Mouse (Mus musculus) cortical plate, adult 2 months (tissue): ENCODE measurements around the gene Tcp11. TPM values are rescaled to one million over a fixed set of nuclear protein-coding genes. Genes with fewer than 3 reads are reported as not detected.

Experiments
- H3K27ac ChIP-seq: fragments of 200-500 bp; 2 replicates; pipeline ENCODE4 v1.5.1; 2012; ENCODE audit warnings: low read length, control low read depth, inconsistent platforms; ENCODE audit not compliant: insufficient read depth
- H3K4me1 ChIP-seq: fragments of 200-500 bp; 2 replicates; pipeline ENCODE4 v1.6.1; 2011; ENCODE audit warnings: low read length; ENCODE audit not compliant: control insufficient read depth, insufficient read depth
- H3K4me3 ChIP-seq: fragments of 200-500 bp; 2 replicates; pipeline ENCODE4 v1.5.1; 2011; ENCODE audit warnings: mild to moderate bottlenecking, low read length, control low read depth; ENCODE audit not compliant: insufficient read depth
- CTCF ChIP-seq: fragments of 200-500 bp; IDR thresholded peaks from 2 replicates; pipeline ENCODE4 v1.5.1; 2011; ENCODE audit warnings: mild to moderate bottlenecking, control low read depth, low read length; ENCODE audit not compliant: insufficient read depth; ENCODE audit errors: extremely low read depth
- POLR2A ChIP-seq: fragments of 200-500 bp; IDR thresholded peaks from 2 replicates; pipeline ENCODE4 v1.6.1; 2011; ENCODE audit warnings: mild to moderate bottlenecking, low read length, control low read depth; ENCODE audit not compliant: insufficient read depth; ENCODE audit errors: extremely low read depth
- polyA plus RNA-seq: library from polyadenylated mRNA; depleted of rRNA; stranded (reverse); fragments of >200 nt; gene quantifications from 2 replicates; pipeline ENCODE4 v1.2.3, GENCODE M21; 2012

Tcp11 gene
- polyA plus RNA-seq, 1 experiment: 0.44 TPM

DNA sequence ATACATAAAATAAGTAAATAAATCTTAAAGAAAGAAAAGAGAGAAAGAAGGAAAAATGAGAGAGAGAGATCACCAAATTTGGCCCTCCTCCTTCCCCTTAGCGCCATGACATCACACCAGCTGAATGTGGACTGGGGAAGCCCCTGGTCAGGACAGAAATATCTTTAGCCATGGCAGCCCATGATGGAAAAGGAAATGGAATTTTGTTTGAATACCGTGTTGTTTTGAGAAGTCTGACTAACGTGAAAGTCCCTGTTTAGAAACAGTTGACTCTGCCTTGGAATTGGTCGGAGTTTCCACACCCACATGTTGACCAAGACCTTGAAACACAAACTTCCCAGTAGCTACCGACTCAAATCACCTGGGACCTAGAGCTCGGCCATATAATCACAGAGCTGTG, 24.0 kb upstream of the Tcp11 start:
- TF ChIP-seq POLR2A: no peak
- no peak for TF ChIP-seq CTCF
- Histone ChIP-seq H3K4me1 (no peaks in the 10 kb centered on the region), H3K27ac (no peak overlapping the region), H3K4me3 (no peak overlapping the region)

DNA sequence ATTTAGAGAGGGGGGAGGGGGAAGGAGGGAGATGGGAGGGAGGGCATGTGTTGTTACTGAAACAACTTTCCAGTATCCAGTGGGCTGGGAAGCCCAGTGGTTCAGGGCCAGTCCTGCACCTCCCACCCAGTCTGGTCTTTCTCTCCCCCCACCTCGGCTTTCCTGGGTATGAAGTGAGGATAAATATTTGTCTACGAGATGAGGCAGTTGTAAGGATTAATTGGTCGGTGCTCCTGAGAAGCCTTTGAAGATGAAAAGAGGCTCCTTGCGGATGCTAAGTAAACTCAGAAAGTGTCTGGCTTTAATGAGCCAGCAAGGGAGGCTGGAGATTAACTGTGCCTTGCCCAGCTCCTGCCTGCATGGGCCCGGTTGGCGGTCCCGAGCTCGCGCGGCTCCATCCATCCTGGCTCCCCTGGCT, 21.5 kb upstream of the Tcp11 start:
- TF ChIP-seq POLR2A: no peak
- TF ChIP-seq CTCF: no peak
- Histone ChIP-seq H3K27ac (no peak overlapping the region), H3K4me3 (no peak overlapping the region), H3K4me1 (no peaks in the 10 kb centered on the region)

DNA sequence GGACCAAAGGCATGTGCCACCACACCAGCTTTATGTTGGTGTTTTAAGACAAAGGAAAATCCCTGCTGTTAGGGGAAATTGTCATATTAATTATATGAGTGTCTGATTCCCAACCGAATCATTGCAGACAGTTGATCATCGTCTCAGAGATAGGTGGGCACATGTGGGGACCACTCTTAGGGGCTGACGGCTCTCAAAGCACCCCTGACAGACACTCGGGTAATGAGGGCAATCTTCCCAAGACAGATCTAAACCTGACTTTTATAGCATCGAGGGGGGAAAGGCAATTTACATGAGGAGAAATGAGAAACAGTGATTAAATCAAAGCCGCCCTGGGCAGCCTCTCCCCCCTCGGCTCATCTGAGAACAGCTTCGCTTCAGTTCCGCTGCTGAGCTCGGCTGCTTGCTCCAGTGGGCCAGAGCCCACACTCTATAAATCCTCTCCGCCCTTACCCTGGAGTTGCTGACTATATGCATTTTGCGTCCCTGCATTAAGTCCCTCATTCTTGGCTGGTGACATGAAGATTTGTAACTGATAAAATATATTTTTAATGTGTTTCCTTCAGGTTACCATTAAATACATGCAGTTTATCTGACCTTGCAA, 20.9 kb upstream of the Tcp11 start:
- no peak overlapping the region for H3K27ac ChIP-seq
- TF ChIP-seq POLR2A (no peak), CTCF (no peak)
- no peak overlapping the region for H3K4me3 ChIP-seq
- no peaks in the 10 kb centered on the region for H3K4me1 ChIP-seq

DNA sequence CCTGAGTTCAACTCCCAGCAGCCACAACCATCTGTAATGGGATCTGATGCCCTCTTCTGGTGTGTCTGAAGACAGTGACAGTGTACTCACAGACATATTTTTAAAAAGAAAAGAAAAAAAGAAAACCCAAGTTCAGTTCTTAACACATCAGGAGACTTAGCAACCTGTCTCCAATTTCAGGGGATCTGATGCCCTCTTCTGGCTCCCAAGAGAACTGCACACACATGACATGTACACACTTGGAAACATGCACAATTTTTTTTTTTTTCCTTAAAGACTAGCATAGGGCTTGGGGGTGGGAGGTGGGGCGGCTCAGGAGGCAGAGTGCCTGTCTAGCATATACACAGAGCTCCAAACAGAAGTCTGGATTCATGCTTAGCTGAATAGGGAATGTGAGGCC, 20.2 kb upstream of the Tcp11 start:
- H3K27ac ChIP-seq: no peak overlapping the region

DNA sequence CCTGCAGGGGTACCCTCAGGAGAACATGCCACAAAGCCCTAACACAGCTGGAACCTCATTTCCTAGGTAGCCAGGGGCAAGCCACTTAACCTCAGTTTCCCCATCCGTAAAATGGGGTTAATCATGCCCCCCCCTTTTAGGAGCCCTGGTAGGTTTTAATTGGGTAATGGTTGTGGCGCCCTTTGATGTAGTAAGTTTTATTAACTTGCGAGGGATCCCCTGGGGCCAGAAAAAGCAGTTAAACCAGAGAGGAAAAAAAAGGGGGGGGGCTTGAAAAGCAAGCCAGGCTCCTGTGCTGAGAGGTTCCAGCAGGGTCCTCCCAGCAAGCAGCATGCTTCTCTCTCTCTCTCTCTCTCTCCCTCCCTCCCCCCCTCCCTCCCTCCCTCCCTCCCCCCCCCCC, 18.6 kb upstream of the Tcp11 start:
- Histone ChIP-seq H3K27ac (no peak overlapping the region), H3K4me3 (no peak overlapping the region), H3K4me1 (no peaks in the 10 kb centered on the region)
- TF ChIP-seq CTCF: no peak
- no peak for TF ChIP-seq POLR2A

More for the DNA sequence above, 20.2 kb upstream of the Tcp11 start:
- no peaks in the 10 kb centered on the region for H3K4me1 ChIP-seq
- no peak overlapping the region for H3K4me3 ChIP-seq
- TF ChIP-seq POLR2A: no peak

DNA sequence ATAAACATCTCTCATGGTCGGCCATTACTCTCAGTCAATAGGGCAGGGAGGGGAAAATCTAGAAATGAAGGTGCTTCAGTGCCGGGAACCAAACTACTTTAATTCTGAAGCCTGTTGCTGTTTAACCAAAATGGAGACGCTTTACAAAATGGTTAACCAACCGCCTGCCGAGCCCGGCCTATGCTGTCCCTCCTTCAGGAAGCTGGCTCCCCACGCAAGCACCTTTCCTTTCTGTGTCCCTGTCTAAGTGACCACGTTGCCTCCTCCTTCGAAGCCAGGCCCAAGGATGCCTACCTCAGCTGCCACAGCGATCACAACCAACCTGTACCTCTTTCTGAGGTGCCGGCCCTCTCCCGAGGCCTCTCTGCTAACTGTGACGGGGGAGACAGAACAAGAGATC, 16.9 kb upstream of the Tcp11 start:
- no peak for TF ChIP-seq POLR2A
- TF ChIP-seq CTCF: no peak
- Histone ChIP-seq H3K4me3 (no peak overlapping the region), H3K27ac (no peak overlapping the region), H3K4me1 (no peaks in the 10 kb centered on the region)

DNA sequence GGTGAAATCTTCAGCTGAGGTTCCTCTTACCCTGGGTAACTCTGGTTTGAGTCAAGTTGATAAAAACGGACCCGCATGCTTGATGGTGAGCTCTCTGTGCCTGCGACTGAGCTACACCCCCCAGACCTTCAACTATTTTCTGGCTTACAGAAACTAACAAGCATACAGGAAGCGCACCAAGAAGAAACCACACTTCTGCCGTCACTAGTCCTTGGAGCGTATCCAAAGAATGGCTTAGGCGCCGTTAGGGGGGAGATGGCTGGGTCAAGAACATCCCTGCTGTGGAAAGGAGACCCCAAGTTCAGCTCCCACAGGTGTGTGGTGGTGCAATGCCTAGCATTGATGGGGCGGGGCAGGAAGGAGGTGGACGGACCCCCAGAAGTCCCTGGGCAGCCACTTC, 16.0 kb upstream of the Tcp11 start:
- no peak overlapping the region for H3K4me3 ChIP-seq
- TF ChIP-seq POLR2A: no peak
- no peak for TF ChIP-seq CTCF
- H3K4me1 ChIP-seq: no peaks in the 10 kb centered on the region
- no peak overlapping the region for H3K27ac ChIP-seq

DNA sequence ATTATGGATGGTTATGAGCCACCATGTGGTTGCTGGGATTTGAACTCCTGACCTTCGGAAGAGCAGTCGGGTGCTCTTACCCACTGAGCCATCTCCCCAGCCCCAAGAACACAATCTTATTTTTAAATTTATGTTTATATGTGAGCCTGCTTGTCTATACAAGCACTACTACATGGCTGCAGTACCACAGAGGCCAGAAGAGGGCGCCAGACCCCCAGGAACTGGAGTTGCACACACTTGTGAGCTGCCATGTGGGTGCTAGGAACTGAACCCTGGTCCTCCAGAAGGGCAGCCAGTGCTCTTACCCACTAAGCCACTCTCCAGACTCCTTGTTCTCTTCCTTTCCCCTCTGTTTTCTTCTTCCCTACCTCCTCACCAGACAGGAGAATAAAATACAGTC, 13.4 kb upstream of the Tcp11 start:
- Histone ChIP-seq H3K4me3 (no peak overlapping the region), H3K27ac (no peak overlapping the region), H3K4me1 (no peaks in the 10 kb centered on the region)
- no peak for TF ChIP-seq CTCF
- TF ChIP-seq POLR2A: no peak

DNA sequence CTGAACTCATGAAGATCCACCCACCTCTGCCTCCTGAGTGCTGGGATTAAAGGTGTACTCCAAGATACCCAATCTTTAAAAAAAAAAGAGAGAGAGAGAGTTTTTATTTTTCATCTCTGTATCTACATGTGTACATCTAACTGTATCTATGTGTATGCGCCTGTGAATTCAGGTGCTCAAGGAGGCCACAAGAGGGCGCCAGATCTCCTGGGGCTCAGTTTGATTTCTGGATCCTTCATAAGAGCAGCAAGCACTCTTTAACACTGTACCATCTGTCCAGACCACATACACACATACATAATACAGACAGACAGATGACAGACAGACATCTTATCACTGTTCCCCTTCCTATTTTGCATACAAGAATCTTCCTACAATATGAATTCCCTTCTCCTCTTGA, 11.9 kb upstream of the Tcp11 start:
- TF ChIP-seq POLR2A: no peak
- TF ChIP-seq CTCF: 0 out of 2 replicates have a peak, but pooled peaks have one; percentile 0
- Histone ChIP-seq H3K27ac (no peak overlapping the region), H3K4me3 (no peak overlapping the region), H3K4me1 (no peaks in the 10 kb centered on the region)

DNA sequence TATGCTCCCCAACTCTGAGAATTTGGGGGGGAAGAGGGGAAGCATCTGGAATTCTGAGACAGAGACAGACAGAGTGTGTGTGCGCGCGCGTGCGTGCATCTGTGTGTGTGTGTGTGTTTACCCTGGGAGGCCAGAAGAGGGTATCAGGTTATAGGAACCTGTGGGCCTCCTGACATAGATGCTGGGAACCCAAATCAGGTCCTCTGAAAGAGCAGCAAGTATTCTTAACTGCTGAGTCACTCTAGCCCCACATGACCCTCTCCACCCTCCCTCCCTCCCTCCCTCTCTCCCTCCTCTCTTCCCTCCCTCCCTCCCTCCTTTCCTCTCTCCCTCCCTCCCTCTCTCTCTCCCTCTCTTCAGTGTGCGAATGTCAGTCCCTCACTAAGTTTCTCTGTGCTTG, 8.3 kb upstream of the Tcp11 start:
- no peak overlapping the region for H3K27ac ChIP-seq
- TF ChIP-seq CTCF: no peak

DNA sequence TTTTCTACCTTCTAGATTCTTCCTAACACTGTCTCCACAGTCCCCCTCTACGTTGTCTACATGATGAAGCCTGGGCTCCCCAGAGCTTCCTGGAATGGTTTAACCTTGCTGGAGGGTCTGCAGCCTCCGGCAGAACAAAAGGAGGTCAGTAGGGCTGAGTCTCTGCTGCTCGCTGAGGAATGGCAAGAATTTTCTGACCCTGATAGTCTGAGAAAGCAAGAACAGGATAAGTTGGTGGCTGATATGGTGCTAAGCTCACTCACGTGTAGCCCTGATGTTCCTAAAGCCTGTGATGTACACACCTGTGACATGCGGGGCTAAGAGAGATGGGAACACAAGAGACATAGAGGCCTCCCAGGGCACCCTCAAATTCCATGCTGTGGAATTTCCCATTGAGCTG, 7.0 kb upstream of the Tcp11 start:
- H3K4me1 ChIP-seq: no peaks in the 10 kb centered on the region
- TF ChIP-seq CTCF: no peak
- no peak overlapping the region for H3K4me3 ChIP-seq
- H3K27ac ChIP-seq: no peak overlapping the region

More for the DNA sequence above, 8.3 kb upstream of the Tcp11 start:
- no peaks in the 10 kb centered on the region for H3K4me1 ChIP-seq
- no peak overlapping the region for H3K4me3 ChIP-seq
